Mouse (Mus musculus) forebrain, postnatal 0 days (tissue): Measurements from ENCODE around the gene Rsrc2. TPM values are rescaled to one million over a fixed set of nuclear protein-coding genes. Genes with fewer than 3 reads are reported as not detected.

Source experiments
- ATAC-seq: fragments of 200-750 bp; cut with Nextera tagmentation; 2 replicates; pipeline ENCODE4 v1.8.0; 2017; ENCODE audit warnings: mild to moderate bottlenecking, moderate library complexity
- DNase-seq: peaks from one replicate; pipeline ENCODE4 v3.0.0-alpha.2; 2015
- H3K27ac ChIP-seq: fragments of 300-500 bp; sonication (generic); 2 replicates; pipeline ENCODE4 v1.5.1; 2014; ENCODE audit warnings: low read depth, mild to moderate bottlenecking, antibody characterized with exemption, low read length, moderate library complexity, mixed read lengths
- H3K27me3 ChIP-seq: fragments of 300-500 bp; sonication (generic); 2 replicates; pipeline ENCODE4 v1.6.1; 2014; ENCODE audit warnings: mild to moderate bottlenecking, low read length, mixed read lengths; ENCODE audit not compliant: insufficient read depth
- H3K36me3 ChIP-seq: fragments of 300-500 bp; sonication (generic); 2 replicates; pipeline ENCODE4 v1.6.1; 2014; ENCODE audit warnings: mild to moderate bottlenecking, moderate library complexity; ENCODE audit not compliant: insufficient read depth
- H3K4me1 ChIP-seq: fragments of 300-500 bp; sonication (generic); 2 replicates; pipeline ENCODE4 v1.6.1; 2014; ENCODE audit warnings: antibody characterized with exemption; ENCODE audit not compliant: insufficient read depth
- H3K4me2 ChIP-seq: fragments of 300-500 bp; sonication (generic); 2 replicates; pipeline ENCODE4 v1.6.1; 2014; ENCODE audit warnings: low read depth, mild to moderate bottlenecking, moderate library complexity
- H3K4me3 ChIP-seq: fragments of 300-500 bp; sonication (generic); 2 replicates; pipeline ENCODE4 v1.5.1; 2014; ENCODE audit warnings: low read depth, low read length, mixed read lengths
- H3K9ac ChIP-seq: fragments of 300-500 bp; sonication (generic); 2 replicates; pipeline ENCODE4 v1.6.1; 2014; ENCODE audit warnings: mild to moderate bottlenecking
- H3K9me3 ChIP-seq: fragments of 300-500 bp; sonication (generic); 2 replicates; pipeline ENCODE4 v1.6.1; 2016; ENCODE audit warnings: low read length
- CTCF ChIP-seq: sonication (generic); IDR thresholded peaks from 2 replicates; pipeline ENCODE4 v1.5.1; 2016; ENCODE audit warnings: antibody characterized with exemption, control low read depth, low read depth
- WGBS: fragments of 180-500 bp; shearing (Covaris S2); extraction: QIAGEN DNeasy Blood & Tissue Kit; methylation state at CpG from one replicate; pipeline ENCODE4 v1.1.7; 2014; 5-methylcytosine and 5-hydroxymethylcytosine counted together
- polyA plus RNA-seq: library from polyadenylated mRNA; unstranded; fragments of >200 nt; fragmentation: Nextera tagmentation; extraction: Ambion mirVana; gene quantifications from 2 replicates; pipeline ENCODE4 v1.2.1, GENCODE M21; 2015
- total RNA-seq: library from RNA; depleted of rRNA; stranded (reverse); fragments of >200 nt; gene quantifications from 2 replicates; pipeline ENCODE4 v1.2.3, GENCODE M21; 2014; rRNA removed

Gene Rsrc2
- total and polyA plus RNA-seq, 2 experiments from 2014 or later = 118 to 126 TPM

- Histone ChIP-seq H3K27me3 (no peaks in the 10 kb centered on the region), H3K4me2 (no peak overlapping the region; the same call in 1 of the 2 replicates), H3K4me1 (peaks cover 13% of the 10 kb centered on the region), H3K4me3 (no peak overlapping the region), H3K36me3 (no peaks in the 10 kb centered on the region), H3K9ac (no peak overlapping the region), H3K27ac (no peak overlapping the region), H3K9me3 (no peaks in the 10 kb centered on the region)
- TF ChIP-seq CTCF = no peak
- DNase-seq (no peak), ATAC-seq (no peak)
- 17% methylated on average over 5 of the region's 5 CpGs for WGBS
These were observed 69.5 kb downstream of the Rsrc2 start for GRCm38 (mm10) chr5:123679546-123680263.

- Histone ChIP-seq H3K9ac (no peak overlapping the region), H3K27me3 (no peaks in the 10 kb centered on the region), H3K4me1 (peaks cover 13% of the 10 kb centered on the region), H3K4me2 (no peak overlapping the region), H3K36me3 (no peaks in the 10 kb centered on the region), H3K4me3 (no peak overlapping the region), H3K27ac (no peak overlapping the region), H3K9me3 (no peaks in the 10 kb centered on the region)
- no peak for ATAC-seq
- TF ChIP-seq CTCF = no peak
- DNase-seq = no peak
- WGBS = 71% methylated on average over 3 of the region's 3 CpGs
These were observed 70.1 kb downstream of the Rsrc2 start for GRCm38 (mm10) chr5:123679106-123679505.

Other genes starting within 250 kb of the Rsrc2 start
- 2.2 and 2.5 TPM in 2 replicates for gene B3gnt4, start 239.0 kb downstream of the Rsrc2 start, total RNA-seq
- gene B3gnt4, start 239.0 kb downstream of the Rsrc2 start, polyA plus RNA-seq = 1.3 and 1.7 TPM in 2 replicates
- gene Diablo, start 225.2 kb downstream of the Rsrc2 start, total RNA-seq = 71.6 and 73.2 TPM in 2 replicates
- gene Diablo, start 225.2 kb downstream of the Rsrc2 start, polyA plus RNA-seq = 94.3 and 97.6 TPM in 2 replicates
- gene Gm49027, start 223.9 kb downstream of the Rsrc2 start, total RNA-seq = 0.69 and 3.7 TPM in 2 replicates
- gene Gm49027, start 223.9 kb downstream of the Rsrc2 start, polyA plus RNA-seq = 4.1 and 4.4 TPM in 2 replicates
- gene Vps33a, start 176.4 kb downstream of the Rsrc2 start, total RNA-seq = 53.6 and 63.1 TPM in 2 replicates
- gene Vps33a, start 176.4 kb downstream of the Rsrc2 start, polyA plus RNA-seq = 34.2 and 43.2 TPM in 2 replicates
- 89.8 and 102 TPM in 2 replicates for gene Clip1, start 64.8 kb downstream of the Rsrc2 start, total RNA-seq
- 52.2 and 73.1 TPM in 2 replicates for gene Clip1, start 64.8 kb downstream of the Rsrc2 start, polyA plus RNA-seq
- gene Zcchc8, start 28.3 kb downstream of the Rsrc2 start, total RNA-seq = 25.8 and 32.1 TPM in 2 replicates
- gene Zcchc8, start 28.3 kb downstream of the Rsrc2 start, polyA plus RNA-seq = 39.8 and 54.1 TPM in 2 replicates
- 2.9 and 12.1 TPM in 2 replicates for gene Kntc1, start 302 bp upstream of the Rsrc2 start, total RNA-seq
- 1.7 and 3.3 TPM in 2 replicates for gene Kntc1, start 302 bp upstream of the Rsrc2 start, polyA plus RNA-seq
- gene Hcar2, start 116.1 kb upstream of the Rsrc2 start, total RNA-seq = not detected in 2 replicates
- not detected in 2 replicates for gene Hcar2, start 116.1 kb upstream of the Rsrc2 start, polyA plus RNA-seq
- gene Hcar1, start 130.6 kb upstream of the Rsrc2 start, total RNA-seq = 0.62 and 1.00 TPM in 2 replicates
- gene Hcar1, start 130.6 kb upstream of the Rsrc2 start, polyA plus RNA-seq = 0.60 and 0.61 TPM in 2 replicates
- 25.2 and 25.3 TPM in 2 replicates for gene Denr, start 157.8 kb upstream of the Rsrc2 start, total RNA-seq
- 128 and 130 TPM in 2 replicates for gene Denr, start 157.8 kb upstream of the Rsrc2 start, polyA plus RNA-seq
- 0.38 and 0.57 TPM in 2 replicates for gene Gm43518, start 178.0 kb upstream of the Rsrc2 start, total RNA-seq
- 0.30 and 1.2 TPM in 2 replicates for gene Gm43518, start 178.0 kb upstream of the Rsrc2 start, polyA plus RNA-seq
- gene Ccdc62, start 181.3 kb upstream of the Rsrc2 start, total RNA-seq = 3.6 and 3.7 TPM in 2 replicates
- gene Ccdc62, start 181.3 kb upstream of the Rsrc2 start, polyA plus RNA-seq = 3.3 and 3.7 TPM in 2 replicates
- 52.2 and 55.0 TPM in 2 replicates for gene Hip1r, start 224.2 kb upstream of the Rsrc2 start, total RNA-seq
- gene Hip1r, start 224.2 kb upstream of the Rsrc2 start, polyA plus RNA-seq = 22.2 and 29.8 TPM in 2 replicates